Mouse (Mus musculus) midbrain, embryonic 16.5 days (tissue): Measurements from ENCODE around the gene Smarca4. TPM values are rescaled to one million over a fixed set of nuclear protein-coding genes. Genes with fewer than 3 reads are reported as not detected.

ENCODE experiments used
- ATAC-seq: fragments of 200-750 bp; cut with Nextera tagmentation; 2 replicates; pipeline ENCODE4 v1.8.0; 2017; ENCODE audit warnings: moderate TSS enrichment
- H3K27ac ChIP-seq: fragments of 300-500 bp; sonication (generic); 2 replicates; pipeline ENCODE4 v1.5.1; 2014; ENCODE audit warnings: mild to moderate bottlenecking, low read length, mixed read lengths
- H3K27me3 ChIP-seq: fragments of 300-500 bp; sonication (generic); 2 replicates; pipeline ENCODE4 v1.6.1; 2014; ENCODE audit warnings: low read depth, low read length, mixed read lengths; ENCODE audit not compliant: control insufficient read depth, insufficient read depth
- H3K36me3 ChIP-seq: fragments of 300-500 bp; sonication (generic); 2 replicates; pipeline ENCODE4 v1.6.1; 2014; ENCODE audit warnings: mild to moderate bottlenecking, low read length, moderate library complexity, mixed read lengths; ENCODE audit not compliant: control insufficient read depth, insufficient read depth
- H3K4me1 ChIP-seq: fragments of 300-500 bp; sonication (generic); 2 replicates; pipeline ENCODE4 v1.6.1; 2014; ENCODE audit warnings: mild to moderate bottlenecking, low read length, mixed read lengths; ENCODE audit not compliant: control insufficient read depth, insufficient read depth
- H3K4me2 ChIP-seq: fragments of 300-500 bp; sonication (generic); 2 replicates; pipeline ENCODE4 v1.6.1; 2014; ENCODE audit warnings: mild to moderate bottlenecking, low read length, mixed read lengths
- H3K4me3 ChIP-seq: fragments of 300-500 bp; sonication (generic); 2 replicates; pipeline ENCODE4 v1.5.1; 2014; ENCODE audit warnings: low read depth, mild to moderate bottlenecking, low read length, moderate library complexity, mixed read lengths
- H3K9ac ChIP-seq: fragments of 300-500 bp; sonication (generic); 2 replicates; pipeline ENCODE4 v1.6.1; 2014; ENCODE audit warnings: low read depth, low read length, mixed read lengths
- H3K9me3 ChIP-seq: fragments of 300-500 bp; sonication (generic); replicated peaks from 2 replicates; pipeline ENCODE4 v1.6.1; 2014; ENCODE audit warnings: mild to moderate bottlenecking, low read length, mixed read lengths; ENCODE audit not compliant: control insufficient read depth, poor library complexity, severe bottlenecking
- WGBS: fragments of 180-500 bp; shearing (Covaris S2); extraction: QIAGEN DNeasy Blood & Tissue Kit; methylation state at CpG from one replicate; pipeline ENCODE4 v1.1.7; 2014; 5-methylcytosine and 5-hydroxymethylcytosine counted together
- polyA plus RNA-seq: library from polyadenylated mRNA; unstranded; fragments of >200 nt; fragmentation: Nextera tagmentation; extraction: Ambion mirVana; gene quantifications from 2 replicates; pipeline ENCODE4 v1.2.1, GENCODE M21; 2015

Gene Smarca4
- polyA plus RNA-seq, 1 experiment from 2014 or later: 129 TPM

GRCm38 (mm10) chr9:21594838-21595237 is 21.1 kb upstream of the Smarca4 start:
- H3K9me3 ChIP-seq: no peaks in the 10 kb centered on the region
- no peak overlapping the region for H3K9ac ChIP-seq
- no peak overlapping the region for H3K27ac ChIP-seq
- no peak overlapping the region for H3K4me3 ChIP-seq
- H3K36me3 ChIP-seq: 0 out of 2 replicates have a peak, but pooled peaks cover 8% of the 10 kb centered on the region
- H3K27me3 ChIP-seq: no peaks in the 10 kb centered on the region
- peaks cover 28% of the 10 kb centered on the region for H3K4me1 ChIP-seq
- ATAC-seq: no peak
- no peak overlapping the region for H3K4me2 ChIP-seq
- 87% methylated on average over 2 of the region's 2 CpGs for WGBS

DNA sequence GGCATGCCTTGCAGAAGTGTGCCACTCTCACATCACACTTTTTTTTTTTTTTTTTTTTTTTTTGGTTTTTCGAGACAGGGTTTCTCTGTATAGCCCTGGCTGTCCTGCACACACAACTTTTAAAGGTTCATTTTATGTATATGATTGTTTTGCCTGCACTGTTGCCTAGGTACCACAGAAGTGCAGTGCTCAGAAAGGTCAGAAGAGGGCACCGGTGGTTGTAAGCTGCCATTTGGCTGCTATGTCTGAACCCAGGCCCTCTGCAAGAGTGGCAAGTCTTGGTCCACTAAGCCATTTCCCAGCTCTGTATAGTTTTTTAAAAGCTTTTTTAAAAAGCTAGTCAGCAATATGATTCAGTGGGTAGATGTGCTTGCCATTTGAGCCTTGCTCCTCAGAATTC is 17.8 kb upstream of the Smarca4 start:
- Histone ChIP-seq H3K27ac (no peak overlapping the region), H3K4me2 (no peak overlapping the region), H3K36me3 (0 out of 2 replicates have a peak, but pooled peaks cover 5% of the 10 kb centered on the region), H3K9me3 (no peaks in the 10 kb centered on the region), H3K4me1 (peaks cover 18% of the 10 kb centered on the region), H3K4me3 (no peak overlapping the region), H3K9ac (no peak overlapping the region), H3K27me3 (no peaks in the 10 kb centered on the region)
- no peak for ATAC-seq
- WGBS: 38% methylated on average over 2 of the region's 2 CpGs

- H3K27ac ChIP-seq: no peak overlapping the region
- 0 out of 2 replicates have a peak, but pooled peaks cover 3% of the 10 kb centered on the region for H3K36me3 ChIP-seq
- H3K9me3 ChIP-seq: no peaks in the 10 kb centered on the region
- H3K9ac ChIP-seq: no peak overlapping the region
- H3K4me1 ChIP-seq: peaks cover 1% of the 10 kb centered on the region; the same call in 1 of the 2 replicates
- H3K4me2 ChIP-seq: no peak overlapping the region
- no peak for ATAC-seq
- H3K4me3 ChIP-seq: no peak overlapping the region
- WGBS: 72% methylated on average over 3 of the region's 3 CpGs
- no peaks in the 10 kb centered on the region for H3K27me3 ChIP-seq
Observed at GRCm38 (mm10) chr9:21600186-21600585, 15.8 kb upstream of the Smarca4 start.

- WGBS: 92% methylated on average over 2 of the region's 2 CpGs
- ATAC-seq: no peak
- Histone ChIP-seq H3K4me1 (no peaks in the 10 kb centered on the region), H3K9me3 (no peaks in the 10 kb centered on the region), H3K4me2 (no peak overlapping the region), H3K36me3 (0 out of 2 replicates have a peak, but pooled peaks cover 2% of the 10 kb centered on the region), H3K27ac (no peak overlapping the region), H3K9ac (no peak overlapping the region), H3K27me3 (no peaks in the 10 kb centered on the region), H3K4me3 (no peak overlapping the region)
Observed at GRCm38 (mm10) chr9:21601073-21601472, 14.9 kb upstream of the Smarca4 start.

GRCm38 (mm10) chr9:21601722-21602399 is 14.1 kb upstream of the Smarca4 start:
- H3K36me3 ChIP-seq: no peaks in the 10 kb centered on the region
- peak; percentile 64; the same call in 1 of the 2 replicates for ATAC-seq
- no peak overlapping the region for H3K4me3 ChIP-seq
- H3K27ac ChIP-seq: no peak overlapping the region
- H3K4me2 ChIP-seq: no peak overlapping the region
- 49% methylated on average over 10 of the region's 10 CpGs for WGBS
- no peaks in the 10 kb centered on the region for H3K9me3 ChIP-seq
- no peaks in the 10 kb centered on the region for H3K27me3 ChIP-seq
- H3K9ac ChIP-seq: no peak overlapping the region
- no peaks in the 10 kb centered on the region for H3K4me1 ChIP-seq

DNA sequence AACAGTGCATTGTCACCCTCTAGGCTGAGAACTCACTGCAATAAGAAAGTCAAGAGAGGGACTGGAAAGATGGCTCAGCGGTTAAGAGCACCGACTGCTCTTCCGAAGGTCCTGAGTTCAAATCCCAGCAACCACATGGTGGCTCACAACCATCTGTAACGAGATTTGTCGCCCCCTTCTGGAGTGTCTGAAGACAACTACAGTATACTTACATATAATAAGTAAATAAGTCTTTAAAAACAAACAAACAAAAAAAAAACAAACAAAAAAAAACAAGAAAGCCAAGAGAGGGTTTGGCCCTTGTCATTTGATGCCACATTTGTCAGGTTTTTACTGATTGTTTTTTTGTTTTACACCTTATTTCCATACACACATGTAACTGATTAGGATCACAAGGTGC is 11.8 kb upstream of the Smarca4 start:
- H3K27me3 ChIP-seq: no peaks in the 10 kb centered on the region
- no peak for ATAC-seq
- WGBS: 82% methylated on average over 5 of the region's 5 CpGs
- H3K27ac ChIP-seq: no peak overlapping the region
- no peak overlapping the region for H3K9ac ChIP-seq
- H3K36me3 ChIP-seq: no peaks in the 10 kb centered on the region
- H3K4me1 ChIP-seq: no peaks in the 10 kb centered on the region
- no peak overlapping the region for H3K4me2 ChIP-seq
- no peak overlapping the region for H3K4me3 ChIP-seq
- H3K9me3 ChIP-seq: no peaks in the 10 kb centered on the region

- Histone ChIP-seq H3K4me2 (no peak overlapping the region), H3K36me3 (no peaks in the 10 kb centered on the region), H3K27me3 (no peaks in the 10 kb centered on the region), H3K9me3 (no peaks in the 10 kb centered on the region), H3K9ac (no peak overlapping the region), H3K4me1 (no peaks in the 10 kb centered on the region), H3K27ac (no peak overlapping the region), H3K4me3 (no peak overlapping the region)
- 66% methylated on average over 5 of the region's 5 CpGs for WGBS
- no peak for ATAC-seq
Observed at GRCm38 (mm10) chr9:21605865-21606264, 10.1 kb upstream of the Smarca4 start.

DNA sequence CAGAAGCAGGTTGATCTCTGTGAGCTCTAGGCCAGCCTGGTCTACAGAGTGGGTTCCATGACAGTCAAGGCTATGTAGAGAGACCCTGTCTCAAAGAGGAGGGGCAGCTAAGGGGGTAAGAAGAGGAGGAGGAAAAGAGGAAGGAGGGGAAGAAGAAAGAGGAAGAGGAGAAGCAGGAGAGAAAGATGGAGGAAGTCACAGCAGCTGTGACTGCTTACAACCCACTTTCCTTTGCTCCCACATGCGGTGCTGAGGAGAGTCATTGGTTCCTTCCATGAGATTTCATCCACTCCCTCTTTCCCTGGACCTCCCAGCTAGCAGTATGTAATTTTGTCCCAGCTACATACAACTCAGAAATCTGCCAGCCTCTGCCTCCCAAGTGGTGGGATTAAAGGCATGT is 9.3 kb upstream of the Smarca4 start:
- no peak for ATAC-seq
- Histone ChIP-seq H3K4me2 (no peak overlapping the region), H3K27me3 (no peaks in the 10 kb centered on the region), H3K9ac (no peak overlapping the region), H3K4me1 (no peaks in the 10 kb centered on the region), H3K27ac (no peak overlapping the region), H3K9me3 (no peaks in the 10 kb centered on the region), H3K4me3 (no peak overlapping the region), H3K36me3 (no peaks in the 10 kb centered on the region)
- WGBS: 93% methylated on average over 1 of the region's 1 CpGs

DNA sequence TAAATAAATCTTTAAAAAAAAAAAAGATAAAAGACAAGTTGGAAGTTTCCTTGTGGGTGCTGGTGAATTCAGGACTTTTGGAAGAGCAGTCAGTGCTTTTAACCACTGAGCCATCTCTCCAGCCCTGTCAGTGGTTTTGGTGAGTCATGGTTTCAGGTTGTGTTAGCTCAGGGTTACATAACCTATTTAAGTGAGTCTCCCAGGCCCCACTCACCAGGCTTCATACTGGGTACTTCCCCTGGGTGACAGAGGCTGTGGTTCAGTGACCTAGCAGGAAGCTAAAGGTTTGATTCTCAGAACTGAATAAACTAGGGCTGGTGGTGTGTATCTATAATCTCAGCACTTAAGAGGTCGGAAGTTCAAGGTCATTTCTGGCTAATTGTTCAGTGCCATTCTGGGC is 6.1 kb upstream of the Smarca4 start:
- Histone ChIP-seq H3K9ac (no peak overlapping the region), H3K9me3 (no peaks in the 10 kb centered on the region), H3K27me3 (no peaks in the 10 kb centered on the region), H3K36me3 (no peaks in the 10 kb centered on the region), H3K4me2 (no peak overlapping the region), H3K4me3 (no peak overlapping the region), H3K4me1 (peaks cover 3% of the 10 kb centered on the region), H3K27ac (no peak overlapping the region)
- ATAC-seq: no peak
- 90% methylated on average over 1 of the region's 1 CpGs for WGBS
